Mouse (Mus musculus): ENCODE measurements around the gene Mthfd1.

Mthfd1 gene

DNA sequence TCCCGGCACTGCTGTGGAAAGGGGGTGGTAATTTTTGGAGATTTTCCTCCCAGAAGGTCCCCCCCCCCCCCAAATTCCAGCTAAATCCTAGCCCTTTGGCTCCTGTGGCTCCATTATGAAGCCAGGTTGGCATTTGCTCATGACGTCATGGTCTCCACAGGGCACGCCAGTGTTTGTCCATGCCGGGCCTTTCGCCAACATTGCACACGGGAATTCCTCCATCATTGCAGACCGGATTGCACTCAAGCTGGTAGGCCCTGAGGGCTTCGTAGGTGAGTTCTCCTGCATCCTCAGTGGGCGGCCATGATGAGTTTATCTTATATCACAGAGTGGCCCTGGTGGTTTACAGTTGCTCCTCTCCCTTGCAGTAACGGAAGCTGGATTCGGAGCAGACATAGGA, 48.4 kb downstream of the Mthfd1 start:
- no peak for ATAC-seq (ENCODE audit: low TSS enrichment)

- ATAC-seq (ENCODE audit: low TSS enrichment): no peak
Observed at GRCm38 (mm10) chr12:76304199-76304598, 49.1 kb downstream of the Mthfd1 start.

DNA sequence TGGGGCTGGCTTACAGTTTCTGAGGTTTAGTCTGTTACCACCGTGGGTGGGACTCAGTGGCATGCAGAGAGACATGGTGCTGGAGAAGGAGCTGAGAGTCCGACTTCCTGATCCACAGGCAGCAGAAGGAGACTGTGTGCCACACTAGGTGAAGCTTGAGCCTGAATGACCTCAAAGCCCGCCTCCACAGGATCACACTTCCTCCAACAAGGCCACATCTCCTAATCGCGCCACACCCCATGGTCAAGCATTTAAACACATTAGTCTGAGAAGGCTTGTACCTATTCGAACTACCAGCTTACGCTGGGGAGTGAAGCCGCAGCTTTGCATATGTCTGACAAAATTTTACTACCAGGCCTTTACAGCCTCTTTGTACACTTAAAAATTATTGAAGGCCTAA, 50.0 kb downstream of the Mthfd1 start:
- no peak for ATAC-seq (ENCODE audit: low TSS enrichment)

DNA sequence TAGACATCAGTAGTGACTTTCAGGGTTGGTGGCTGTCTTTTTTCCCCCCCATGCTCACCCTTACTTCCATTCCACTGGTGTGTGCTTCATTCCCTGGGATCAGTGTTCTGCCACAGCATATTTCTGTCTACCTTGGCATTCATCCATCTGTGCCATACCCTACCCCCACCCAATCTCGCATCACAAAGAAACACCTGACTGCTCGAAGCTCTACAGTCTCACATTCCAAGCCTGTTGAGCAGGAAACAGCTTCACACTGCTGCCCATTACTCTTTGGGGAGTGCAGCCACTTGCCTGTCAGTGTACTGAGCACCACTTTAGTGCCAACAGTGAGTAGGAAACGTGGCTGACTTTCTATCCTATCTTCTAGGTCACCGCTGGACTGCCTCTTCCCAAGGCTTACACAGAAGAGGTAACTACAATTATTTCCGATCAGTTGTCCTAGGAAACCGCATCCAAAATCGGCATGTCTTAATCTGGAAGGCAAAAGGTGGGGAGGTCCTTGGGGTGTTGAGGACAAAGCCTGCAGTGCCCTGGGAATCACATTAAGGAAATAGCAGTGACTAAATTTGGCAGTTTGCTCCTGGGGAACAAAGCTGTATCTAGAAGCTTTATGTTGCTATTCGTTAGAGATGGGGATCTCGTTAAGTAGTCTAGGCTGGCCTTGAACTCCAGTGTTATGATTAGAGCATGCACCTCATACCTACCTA, 51.9 kb downstream of the Mthfd1 start:
- ATAC-seq (ENCODE audit: low TSS enrichment): no peak

DNA sequence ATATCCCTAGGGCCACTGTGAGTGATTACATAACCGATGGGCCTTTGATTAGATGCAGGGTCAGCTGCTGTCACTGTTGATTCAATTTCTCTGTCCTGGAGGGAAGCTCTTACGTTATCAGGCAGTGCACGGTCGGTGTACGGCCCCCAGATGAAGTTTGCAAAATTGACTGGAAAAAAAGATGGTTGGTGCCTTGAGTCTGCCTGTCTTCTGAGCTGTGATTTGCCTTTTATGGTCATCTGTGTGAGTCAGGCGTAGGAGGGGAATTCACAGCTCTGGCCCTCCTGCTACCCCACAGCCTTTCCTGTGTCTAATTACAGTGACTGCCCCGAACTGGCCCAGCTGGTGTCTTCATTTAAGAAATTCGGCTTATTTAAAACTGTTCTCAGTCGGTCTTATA, 52.9 kb downstream of the Mthfd1 start:
- peak; percentile 83 for ATAC-seq (ENCODE audit: low TSS enrichment)

DNA sequence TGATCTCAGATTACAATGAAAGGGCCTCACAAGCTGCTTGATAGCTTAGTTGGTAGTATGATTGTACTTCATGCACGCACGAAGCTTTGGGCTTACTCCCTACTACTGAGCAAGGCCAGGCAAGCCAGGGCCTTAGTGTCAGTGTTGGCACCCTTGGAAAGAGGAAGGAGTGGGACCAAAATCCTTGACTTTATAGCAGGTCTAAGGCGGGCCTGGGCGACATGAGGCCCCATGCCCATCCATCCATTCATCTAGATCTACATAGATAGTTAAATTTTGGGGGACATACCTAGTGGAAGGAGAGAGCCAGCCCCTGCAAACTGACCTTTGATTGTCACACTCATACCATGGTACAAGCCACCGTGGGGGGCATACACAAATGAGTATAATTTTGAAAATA, 53.3 kb downstream of the Mthfd1 start:
- ATAC-seq (ENCODE audit: low TSS enrichment): no peak

DNA sequence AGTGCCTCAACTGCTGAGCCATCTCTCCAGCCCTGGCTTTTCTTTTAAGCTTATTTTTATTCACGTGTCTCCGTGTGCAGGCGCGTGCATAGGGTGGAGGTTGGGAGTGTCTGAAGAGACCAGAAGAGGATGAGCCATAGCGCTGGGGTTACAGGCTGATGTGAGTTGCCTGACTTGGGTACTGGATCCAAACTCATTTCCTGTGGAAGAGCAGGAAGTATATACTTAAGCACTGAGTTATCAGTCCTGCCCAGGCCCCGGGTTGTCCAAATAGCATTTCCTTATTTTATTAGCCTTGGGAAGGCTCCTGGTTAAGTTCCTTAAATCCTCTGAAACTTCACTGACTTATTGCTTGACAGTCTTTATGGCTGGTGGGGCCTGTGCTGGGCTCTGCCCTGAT, 54.9 kb downstream of the Mthfd1 start:
- ATAC-seq (ENCODE audit: low TSS enrichment): no peak

DNA sequence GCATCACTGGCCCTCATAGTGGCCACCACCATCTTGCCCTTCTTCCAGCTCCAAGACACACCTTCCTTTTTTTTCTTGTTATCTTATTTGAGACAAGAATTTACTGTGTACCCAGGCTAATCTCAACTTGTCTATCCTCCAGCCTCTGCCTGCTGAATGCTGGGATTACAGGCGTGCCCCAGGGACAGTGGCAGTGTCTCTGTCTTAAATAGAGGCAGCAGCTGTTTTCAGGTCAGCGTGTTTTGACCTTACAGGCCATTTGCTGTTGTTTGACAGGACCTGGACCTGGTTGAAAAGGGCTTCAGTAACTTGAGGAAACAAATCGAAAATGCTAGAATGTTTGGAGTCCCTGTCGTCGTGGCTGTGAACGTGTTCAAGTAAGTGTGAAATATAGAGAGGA, 55.5 kb downstream of the Mthfd1 start:
- no peak for ATAC-seq (ENCODE audit: low TSS enrichment)

DNA sequence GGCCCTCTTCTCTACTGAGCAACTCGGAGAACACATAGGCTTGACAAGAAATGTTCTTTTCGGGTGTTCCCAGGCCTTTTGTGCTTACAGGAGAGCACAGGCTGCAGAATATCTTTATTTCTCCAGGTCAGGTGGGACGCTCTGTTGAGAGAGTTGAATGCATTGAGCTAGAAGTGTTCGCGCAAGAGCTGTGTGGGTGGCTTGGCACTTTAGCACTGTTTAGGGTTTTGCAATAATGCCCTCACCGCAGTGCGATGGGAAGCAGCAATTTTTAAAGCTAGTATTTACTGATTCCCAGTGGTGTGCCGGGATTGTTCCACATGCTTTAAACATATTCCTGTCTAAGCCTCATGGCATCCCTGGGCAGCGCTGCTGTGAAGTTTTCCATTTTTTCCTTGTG, 56.1 kb downstream of the Mthfd1 start:
- ATAC-seq (ENCODE audit: low TSS enrichment): no peak

DNA sequence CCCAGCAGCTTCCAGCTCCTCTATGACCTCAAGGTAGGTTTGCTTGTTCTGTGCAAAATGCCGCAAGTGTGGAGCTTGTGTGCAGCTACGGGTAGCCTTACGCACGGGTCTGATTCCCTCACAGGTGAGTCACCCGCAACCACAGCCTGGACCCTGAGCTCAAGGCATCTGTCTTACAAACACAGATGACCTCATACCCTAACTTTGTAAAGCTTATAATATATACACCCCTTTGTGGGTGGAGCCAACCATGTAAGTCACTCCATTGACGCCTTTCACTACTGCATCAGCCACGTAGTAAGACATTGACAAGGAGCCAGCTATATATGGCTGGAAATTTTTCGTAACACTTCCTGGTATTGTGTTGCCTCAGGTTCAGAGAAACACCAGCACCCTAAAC, 56.9 kb downstream of the Mthfd1 start:
- ATAC-seq (ENCODE audit: low TSS enrichment): no peak

DNA sequence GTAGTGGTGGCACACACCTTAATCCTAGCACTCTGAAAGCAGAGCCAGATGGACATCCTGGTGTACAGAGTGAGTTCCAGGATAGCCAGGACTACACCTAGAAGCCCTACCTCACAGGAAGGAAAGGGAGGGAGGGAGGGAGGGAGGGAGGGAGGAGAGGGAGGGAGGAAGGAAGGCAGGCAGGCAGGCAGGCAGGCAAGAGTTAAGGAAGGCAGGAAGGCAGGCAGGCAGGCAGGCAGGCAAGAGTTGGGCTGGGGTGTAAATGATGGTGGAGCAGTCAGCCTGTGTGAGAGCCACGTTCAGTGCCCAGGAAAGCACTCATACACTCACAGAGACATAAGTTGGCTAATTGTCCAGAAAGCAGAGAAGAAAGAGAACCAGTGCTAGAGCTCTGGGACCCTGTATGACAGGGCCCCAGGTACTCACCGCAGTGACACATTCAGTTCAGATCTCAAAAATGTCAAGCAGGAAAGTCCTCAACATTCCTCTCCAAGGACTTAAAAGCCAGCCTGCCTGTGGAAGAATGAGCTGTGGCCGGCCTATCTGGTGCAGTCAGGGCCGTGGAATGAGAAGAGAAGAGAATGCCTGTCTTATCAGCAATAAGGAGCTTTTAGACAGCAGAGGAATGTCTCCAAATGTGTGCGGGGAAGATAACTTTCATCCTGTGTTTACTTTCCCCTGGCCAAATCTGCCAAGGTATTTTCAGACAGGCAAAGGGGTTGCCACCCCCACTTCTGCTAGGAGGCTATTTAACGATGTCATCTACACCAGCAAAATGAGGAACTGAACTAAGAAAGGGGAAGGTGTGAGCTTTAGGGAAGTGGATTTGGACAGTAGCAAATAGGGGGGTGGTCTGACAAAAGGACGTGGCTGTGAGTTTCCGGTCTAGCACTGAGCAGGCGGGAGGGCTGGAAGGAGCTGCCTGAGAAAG, 63.4 kb downstream of the Mthfd1 start:
- ATAC-seq (ENCODE audit: low TSS enrichment): peak; percentile 17; the same call in 1 of the 2 replicates

DNA sequence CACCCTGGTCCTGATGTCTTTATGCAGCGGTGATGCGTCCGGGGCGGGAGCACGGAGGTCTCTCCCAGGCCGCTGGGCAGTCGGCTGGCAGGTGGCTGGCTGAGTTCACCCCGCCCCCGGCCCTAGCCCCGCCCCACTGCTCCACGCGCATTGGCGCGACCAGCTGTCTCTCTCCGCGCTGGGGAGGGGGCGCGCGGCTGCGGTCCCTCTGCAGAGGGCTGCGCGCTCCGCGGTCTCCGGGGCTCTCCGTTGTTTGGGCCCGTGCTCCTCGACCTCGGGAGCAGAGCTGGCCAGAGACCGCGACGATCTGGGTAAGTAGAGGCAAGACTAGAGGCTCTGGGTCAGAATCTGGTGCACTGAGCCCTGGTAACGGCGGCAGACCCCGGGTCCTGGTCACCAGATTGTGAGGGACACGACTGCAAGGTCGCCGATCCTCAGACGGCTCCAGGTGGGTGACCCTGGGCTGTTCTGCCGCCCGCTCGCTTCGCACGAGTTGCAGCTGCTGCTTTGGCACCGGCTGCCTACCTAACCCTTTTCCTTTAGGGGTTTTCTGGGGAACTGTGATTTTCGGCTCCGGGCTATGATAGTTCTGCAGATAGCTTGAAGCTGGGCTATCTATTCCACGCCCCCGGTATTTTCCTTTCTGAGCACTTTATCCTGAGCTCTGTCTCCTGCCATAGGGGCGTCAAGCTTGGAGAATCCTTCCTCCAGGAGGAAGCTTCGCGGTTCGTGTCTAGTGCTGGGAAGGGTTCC, 69.8 kb downstream of the Mthfd1 start, which contains the start of gene Akap5:
Gene Akap5 (plus strand): TSS at position 213 of the 753 bp plus-strand sequence.
- ATAC-seq (ENCODE audit: low TSS enrichment): peak; percentile 66

- peak; percentile 76 for ATAC-seq (ENCODE audit: low TSS enrichment)
Observed at GRCm38 (mm10) chr12:76326437-76327220, 71.5 kb downstream of the Mthfd1 start.

GRCm38 (mm10) chr12:76328567-76329354, 73.7 kb downstream of the Mthfd1 start:
- ATAC-seq (ENCODE audit: low TSS enrichment): no peak

- no peak for ATAC-seq (ENCODE audit: low TSS enrichment)
Observed at GRCm38 (mm10) chr12:76333688-76334087, 78.6 kb downstream of the Mthfd1 start.

DNA sequence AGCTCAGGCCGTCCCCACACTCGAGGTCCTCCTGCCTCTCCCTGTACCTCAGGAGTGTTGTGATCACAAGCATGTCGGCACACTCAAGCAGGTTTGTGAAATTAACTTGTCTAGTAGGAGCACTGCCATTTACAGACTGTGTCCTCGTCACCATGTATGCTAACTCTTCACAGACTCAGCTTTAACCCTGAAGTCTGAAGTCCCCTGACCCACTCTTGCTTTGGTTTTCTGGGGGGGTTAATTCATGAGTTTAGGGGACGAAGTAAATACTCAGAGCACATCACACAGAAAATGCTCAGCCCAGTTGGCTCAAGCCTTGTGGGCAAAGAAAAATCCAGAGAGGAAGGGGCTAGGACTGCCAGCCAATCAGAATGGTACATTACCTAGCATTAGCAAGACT, 80.5 kb downstream of the Mthfd1 start:
- no peak for ATAC-seq (ENCODE audit: low TSS enrichment)

DNA sequence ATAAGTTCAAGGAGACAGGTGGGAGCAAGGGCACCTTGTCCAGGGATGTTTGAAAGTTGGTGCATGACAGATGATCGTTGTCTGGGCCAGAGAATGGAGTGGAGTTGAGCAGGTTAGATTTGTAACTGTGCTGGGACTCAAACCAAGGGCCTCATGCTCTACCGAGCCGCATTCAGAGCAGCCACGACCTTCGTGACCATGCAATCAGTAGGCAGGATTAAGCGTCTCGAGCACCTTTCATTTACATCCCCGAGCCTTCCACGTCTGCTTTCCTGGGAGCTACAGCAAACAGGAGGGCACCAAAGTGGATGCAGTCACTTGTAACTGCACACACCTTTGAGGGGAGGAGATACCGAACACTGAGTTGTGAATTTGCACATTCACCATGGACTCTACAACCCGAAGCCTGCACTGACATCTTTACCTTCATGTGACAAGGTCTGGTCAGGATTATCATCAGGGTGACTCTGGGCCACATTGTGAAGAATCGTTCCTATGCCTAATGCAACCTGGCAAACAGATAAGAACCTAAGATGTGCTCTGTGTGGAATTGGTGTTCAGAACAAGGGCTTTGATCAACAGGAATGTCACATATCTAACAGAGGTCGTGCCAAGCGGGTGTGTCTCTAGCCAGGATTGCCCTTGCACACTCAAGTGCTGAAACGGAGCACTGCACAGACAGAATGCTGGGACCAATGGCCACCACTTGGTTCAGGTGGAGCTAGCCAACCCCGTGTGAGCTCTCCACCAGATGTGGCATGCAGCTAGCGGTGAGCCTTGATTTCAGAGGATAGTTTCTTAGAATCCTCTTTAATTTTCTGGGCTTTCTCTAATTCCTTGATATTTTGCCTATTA, 81.2 kb downstream of the Mthfd1 start:
- no peak for ATAC-seq (ENCODE audit: low TSS enrichment)

- peak; percentile 68 for ATAC-seq (ENCODE audit: low TSS enrichment)
Observed at GRCm38 (mm10) chr12:76341080-76341479, 86.0 kb downstream of the Mthfd1 start.

- no peak for ATAC-seq (ENCODE audit: low TSS enrichment)
Observed at GRCm38 (mm10) chr12:76345759-76346455, 90.8 kb downstream of the Mthfd1 start.

Measured in frontal cortex, adult (tissue).